ENCODE assay signal across 46 mouse cellular contexts in the genomic region with DNA sequence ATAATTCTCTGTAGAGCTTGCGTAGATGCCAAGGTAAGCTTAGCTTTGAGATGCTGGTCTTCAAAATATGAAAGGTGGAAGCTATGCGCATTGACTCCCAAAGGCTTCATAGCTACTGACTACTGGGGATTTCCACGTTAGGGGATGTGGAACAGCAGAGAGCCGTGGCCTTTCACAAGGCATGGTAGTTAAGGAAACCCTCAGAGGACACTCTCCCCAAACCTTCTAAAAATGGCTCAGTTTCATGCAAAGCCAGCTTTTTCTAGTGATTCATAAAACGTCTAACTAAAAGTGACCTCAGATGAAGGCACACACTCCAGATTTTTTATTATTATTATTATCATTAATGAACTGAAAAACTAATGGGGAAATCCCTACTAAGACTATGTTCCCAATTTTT. TPM values are rescaled to one million over a fixed set of nuclear protein-coding genes. Genes with fewer than 3 reads are reported as not detected.
"Had no signal": no experiment of that assay in that cellular context is flagged by ENCODE, and none has a peak within 500 bp of the region (broad histone marks: within the 10 kb centered on the region; RNA-seq: fewer than 3 reads in every experiment).

No protein-coding gene starts in this region.

- DNase-seq: left cerebral cortex, postnatal 4 days; liver; liver, embryonic 13.5 days; liver, postnatal 0 days; lung, adult 18-20 months; lung, adult 2 months; lung, embryonic 14.5 days; lung, postnatal 10 days; lung, postnatal 14 days; lung, postnatal 36 days; lung, postnatal 4 days; midbrain, embryonic 14.5 days had no signal

- H3K4me3 ChIP-seq: limb, embryonic 10.5 days; limb, embryonic 12.5 days; limb, embryonic 13.5 days; limb, embryonic 15.5 days; liver, embryonic 12.5 days; liver, embryonic 13.5 days; liver, embryonic 15.5 days; lung, embryonic 15.5 days; megakaryocyte, embryonic 14.5 days; midbrain, embryonic 10.5 days; midbrain, embryonic 12.5 days; midbrain, embryonic 13.5 days; midbrain, embryonic 15.5 days; myocyte had no signal

- ATAC-seq: liver, embryonic 12.5 days; liver, postnatal 0 days; lung, postnatal 0 days; midbrain, embryonic 13.5 days; midbrain, embryonic 15.5 days; midbrain, embryonic 16.5 days had no signal

- H3K9me3 ChIP-seq: limb, embryonic 10.5 days; limb, embryonic 12.5 days; limb, embryonic 13.5 days; limb, embryonic 15.5 days; liver, embryonic 12.5 days; liver, embryonic 13.5 days; liver, embryonic 15.5 days; lung, embryonic 15.5 days; megakaryocyte, embryonic 14.5 days; midbrain, embryonic 10.5 days; midbrain, embryonic 12.5 days; midbrain, embryonic 13.5 days; midbrain, embryonic 15.5 days had no signal

- H3K4me2 ChIP-seq: limb, embryonic 12.5 days; limb, embryonic 13.5 days; limb, embryonic 15.5 days; liver, embryonic 11.5 days; liver, embryonic 12.5 days; liver, embryonic 13.5 days; liver, embryonic 15.5 days; lung, embryonic 14.5 days; lung, embryonic 15.5 days; midbrain, embryonic 11.5 days; midbrain, embryonic 12.5 days; midbrain, embryonic 13.5 days; midbrain, embryonic 15.5 days had no signal

- H3K9ac ChIP-seq: limb, embryonic 13.5 days; limb, embryonic 15.5 days; liver, embryonic 12.5 days; liver, embryonic 13.5 days; liver, embryonic 14.5 days; liver, embryonic 15.5 days; liver, postnatal 0 days; lung, embryonic 14.5 days; lung, embryonic 15.5 days; midbrain, embryonic 12.5 days; midbrain, embryonic 13.5 days; midbrain, embryonic 15.5 days had no signal

- H3K27me3 ChIP-seq: limb, embryonic 12.5 days; limb, embryonic 13.5 days; limb, embryonic 15.5 days; liver, embryonic 12.5 days; liver, embryonic 13.5 days; liver, embryonic 15.5 days; lung, embryonic 15.5 days; megakaryocyte, embryonic 14.5 days; midbrain, embryonic 12.5 days; midbrain, embryonic 13.5 days; midbrain, embryonic 15.5 days had no signal

- H3K27ac ChIP-seq: limb, embryonic 10.5 days; limb, embryonic 13.5 days; limb, embryonic 15.5 days; liver, embryonic 12.5 days; liver, embryonic 13.5 days; liver, embryonic 14.5 days; liver, embryonic 15.5 days; lung, embryonic 15.5 days; macrophage; midbrain, embryonic 10.5 days; midbrain, embryonic 13.5 days; midbrain, embryonic 15.5 days had no signal

RNA-seq across cellular contexts. Expression of a gene that starts 30.4 kb away (rescaled TPM):
- total RNA-seq: left cerebral cortex, adult 8-10 months; left cerebral cortex, postnatal 10 days; left cerebral cortex, postnatal 14 days; left cerebral cortex, postnatal 25 days; left cerebral cortex, postnatal 36 days; megakaryocyte progenitor cell, adult 5-6 weeks; megakaryocyte, adult 5-6 weeks; megakaryocyte-erythroid progenitor cell, adult 5-6 weeks; midbrain, postnatal 0 days; monocyte, adult 5-6 weeks had no signal
- polyA plus RNA-seq: limb, embryonic 10.5 days; limb, embryonic 11.5 days; limb, embryonic 15.5 days; liver, adult 2 months; liver, embryonic 11.5 days; liver, embryonic 12.5 days; liver, embryonic 13.5 days; liver, embryonic 15.5 days; liver, embryonic 16.5 days; lung, adult 2 months; lung, embryonic 14.5 days; lung, embryonic 16.5 days; lung, postnatal 0 days; midbrain, embryonic 10.5 days; midbrain, embryonic 11.5 days; midbrain, embryonic 12.5 days; midbrain, embryonic 13.5 days; midbrain, embryonic 14.5 days; midbrain, embryonic 15.5 days; midbrain, embryonic 16.5 days; midbrain, postnatal 0 days; myocyte; neural tube, embryonic 11.5 days had no signal
